Mouse (Mus musculus) stomach, postnatal 0 days (tissue): ENCODE measurements around the gene Cyp27b1.

Source experiments
- CTCF ChIP-seq: IDR thresholded peaks from 2 replicates; pipeline ENCODE4 v1.5.1; 2016; ENCODE audit warnings: antibody characterized with exemption, low read depth, mild to moderate bottlenecking, moderate library complexity
- EP300 ChIP-seq: optimal IDR thresholded peaks from 2 replicates; pipeline ENCODE3; 2016; ENCODE audit warnings: antibody characterized with exemption

- no peak for TF ChIP-seq CTCF
- no peak for TF ChIP-seq EP300
These were observed 11.8 kb upstream of the Cyp27b1 start for GRCm38 (mm10) chr10:127036273-127036672.
